Mouse (Mus musculus) midbrain, embryonic 10.5 days (tissue): ENCODE data around the gene Gtf3c2. TPM values are rescaled to one million over a fixed set of nuclear protein-coding genes. Genes with fewer than 3 reads are reported as not detected.
"Not testable (repeated sequence)": the region's sequence is repeated elsewhere in the genome, so short reads cannot be mapped to it uniquely, and the experiment has no call there.

Experiments used
- DNase-seq: peaks from one replicate; pipeline ENCODE4 v3.0.0-alpha.2; 2017; ENCODE audit warnings: low spot score
- H3K27ac ChIP-seq: fragments of 300-500 bp; sonication (generic); replicated peaks from 2 replicates; pipeline ENCODE4 v1.5.1; 2016; ENCODE audit warnings: mild to moderate bottlenecking
- H3K27me3 ChIP-seq: fragments of 300-500 bp; sonication (generic); 2 replicates; pipeline ENCODE4 v1.6.1; 2016; ENCODE audit warnings: low read depth, mild to moderate bottlenecking; ENCODE audit not compliant: poor library complexity, severe bottlenecking
- H3K36me3 ChIP-seq: fragments of 300-500 bp; sonication (generic); 2 replicates; pipeline ENCODE4 v1.6.1; 2016; ENCODE audit warnings: mild to moderate bottlenecking, moderate library complexity
- H3K4me1 ChIP-seq: fragments of 300-500 bp; sonication (generic); 2 replicates; pipeline ENCODE4 v1.6.1; 2016
- H3K4me3 ChIP-seq: fragments of 300-500 bp; sonication (generic); 2 replicates; pipeline ENCODE4 v1.5.1; 2016; ENCODE audit warnings: mild to moderate bottlenecking, moderate library complexity
- H3K9me3 ChIP-seq: fragments of 300-500 bp; sonication (generic); replicated peaks from 2 replicates; pipeline ENCODE4 v1.6.1; 2016; ENCODE audit warnings: mild to moderate bottlenecking
- WGBS: fragments of 180-500 bp; shearing (Covaris S2); methylation state at CpG from one replicate; pipeline ENCODE4 v1.1.7; 2016; 5-methylcytosine and 5-hydroxymethylcytosine counted together
- polyA plus RNA-seq: library from polyadenylated mRNA; unstranded; fragments of >200 nt; fragmentation: Nextera tagmentation; extraction: Ambion mirVana; gene quantifications from 2 replicates; pipeline ENCODE4 v1.2.1, GENCODE M21; 2016

Gtf3c2 gene
- polyA plus RNA-seq = 120 and 124 TPM in 2 replicates

DNA sequence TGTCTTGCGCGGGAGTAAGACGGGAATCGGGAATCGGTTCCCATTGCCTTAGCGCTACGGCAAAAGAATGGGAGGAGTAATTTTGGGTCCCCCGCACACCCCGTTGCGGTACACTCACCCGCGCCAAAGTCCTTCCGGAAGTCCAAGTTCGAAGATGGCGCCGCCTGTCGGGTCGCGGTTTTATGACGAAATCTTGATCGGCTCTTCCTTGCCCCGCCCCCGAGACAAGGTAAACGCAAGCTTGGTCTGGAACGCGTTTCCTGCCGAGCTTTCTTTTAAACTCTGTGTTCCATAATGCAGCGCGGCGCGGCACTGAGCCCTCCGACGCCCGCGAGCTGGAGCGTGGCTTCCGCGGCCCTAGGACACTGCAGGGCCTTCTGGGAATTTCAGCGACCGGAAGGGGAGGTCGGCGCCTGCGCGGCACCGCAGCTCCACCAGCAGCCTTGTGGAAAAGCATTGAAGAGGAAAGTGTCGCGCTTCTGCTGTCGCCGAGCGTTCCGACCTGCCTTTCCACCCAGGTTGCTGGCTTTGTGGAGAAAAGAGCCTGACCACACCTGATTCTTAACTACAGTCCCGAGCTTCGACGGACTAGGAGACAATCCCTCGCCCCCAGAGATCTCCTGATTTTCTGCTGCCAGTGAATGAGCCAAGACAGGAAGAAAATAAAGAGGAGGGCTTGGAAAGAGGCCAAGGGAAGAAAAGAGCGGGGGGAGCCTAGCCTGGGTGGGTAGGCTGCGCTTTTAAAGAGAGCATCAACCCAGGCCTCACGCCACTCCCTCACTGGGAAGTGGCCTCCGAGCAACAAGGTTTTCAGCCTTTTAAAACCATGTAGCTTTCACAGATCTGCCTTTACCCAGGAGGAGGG lies at the start of gene Gtf3c2, which contains the start of gene Gm29609:
TSS of gene Gtf3c2 (minus strand) at position 379 of the 865 bp plus-strand sequence.
TSS of gene Gm29609 (minus strand) at position 146 of the 865 bp plus-strand sequence.
- Histone ChIP-seq H3K4me3 (peak within 1 kb of the TSS; percentile 97), H3K27ac (peak within 1 kb of the TSS; percentile 95), H3K27me3 (no peaks in the 10 kb centered on the region), H3K9me3 (no peaks in the 10 kb centered on the region), H3K36me3 (peaks cover 23% of the 10 kb centered on the region), H3K4me1 (peaks cover 15% of the 10 kb centered on the region)
- DNase-seq = peak; percentile 93
- under 1% methylated on average over 59 of the region's 59 CpGs for WGBS

- WGBS = 82% methylated on average over 1 of the region's 1 CpGs
- no peaks in the 10 kb centered on the region for H3K36me3 ChIP-seq
- H3K27me3 ChIP-seq = no peaks in the 10 kb centered on the region
- H3K9me3 ChIP-seq = no peaks in the 10 kb centered on the region
- H3K27ac ChIP-seq = no peak overlapping the region
- no peak overlapping the region for H3K4me3 ChIP-seq
- no peak for DNase-seq
- 0 out of 2 replicates have a peak, but pooled peaks cover 2% of the 10 kb centered on the region for H3K4me1 ChIP-seq
These were observed 46.7 kb upstream of the Gtf3c2 start for GRCm38 (mm10) chr5:31226641-31227040.

- Histone ChIP-seq H3K4me3 (no peak overlapping the region), H3K36me3 (no peaks in the 10 kb centered on the region), H3K27me3 (no peaks in the 10 kb centered on the region), H3K4me1 (peaks cover 24% of the 10 kb centered on the region), H3K9me3 (no peaks in the 10 kb centered on the region), H3K27ac (no peak overlapping the region)
- no peak for DNase-seq
- 94% methylated on average over 9 of the region's 9 CpGs for WGBS
These were observed 42.8 kb upstream of the Gtf3c2 start for GRCm38 (mm10) chr5:31222696-31223095.

- peak; percentile 57 for DNase-seq
- Histone ChIP-seq H3K27ac (peak overlapping the region; percentile 95), H3K4me1 (peaks cover 24% of the 10 kb centered on the region), H3K27me3 (no peaks in the 10 kb centered on the region), H3K4me3 (peak overlapping the region; percentile 96), H3K36me3 (peaks cover 10% of the 10 kb centered on the region; the same call in 1 of the 2 replicates), H3K9me3 (no peaks in the 10 kb centered on the region)
- WGBS = 12% methylated on average over 11 of the region's 11 CpGs
These were observed 41.5 kb upstream of the Gtf3c2 start for GRCm38 (mm10) chr5:31221304-31221945.

DNA sequence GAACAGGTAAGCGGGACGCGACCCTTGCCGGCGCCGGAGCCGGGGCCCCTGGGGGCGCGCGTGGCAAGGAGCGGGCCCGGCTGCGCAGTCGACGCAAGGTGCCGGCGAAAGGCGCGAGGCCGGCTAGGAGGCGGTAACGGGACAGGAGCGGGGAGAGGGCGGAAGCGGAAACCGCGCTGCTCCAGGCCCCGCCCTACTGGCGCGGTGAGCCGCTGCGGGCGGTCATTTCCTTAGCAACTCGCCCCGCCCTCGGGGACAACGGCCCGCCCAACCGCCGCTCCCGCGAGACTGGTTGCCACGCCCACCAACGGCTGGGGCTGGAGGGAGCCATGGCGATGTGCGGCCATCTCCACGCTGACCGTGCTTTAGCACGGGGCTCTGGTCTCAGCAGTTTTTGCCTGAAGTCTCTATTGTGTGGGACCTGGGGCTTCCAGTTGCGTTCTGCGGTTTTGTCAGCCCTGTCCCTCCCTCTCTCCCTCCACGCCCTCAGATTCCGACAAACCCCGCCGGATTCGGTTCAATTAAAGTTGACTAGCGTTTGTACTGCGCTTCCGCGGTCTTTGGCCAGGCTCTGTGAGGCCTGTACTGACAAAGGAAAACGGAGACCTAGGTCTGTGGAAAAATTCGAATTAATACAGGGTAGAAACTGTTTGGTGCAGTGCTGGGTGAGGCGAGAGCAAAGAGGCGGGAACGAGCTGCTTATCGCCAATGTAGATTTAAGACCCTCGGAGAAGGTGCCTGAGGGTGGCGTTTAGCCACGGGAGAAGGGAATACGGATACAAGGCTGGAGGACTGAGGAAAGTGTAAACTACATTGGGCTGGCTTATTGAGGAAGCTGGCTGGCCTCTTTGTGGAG lies 40.7 kb upstream of the Gtf3c2 start, which contains the start of gene Ppm1g:
TSS of gene Ppm1g (minus strand) at position 240 of the 856 bp plus-strand sequence.
- WGBS = under 1% methylated on average over 70 of the region's 70 CpGs

GRCm38 (mm10) chr5:31219911-31220447 lies 40.0 kb upstream of the Gtf3c2 start:
- peaks cover 16% of the 10 kb centered on the region for H3K36me3 ChIP-seq
- under 1% methylated on average over 40 of the region's 40 CpGs for WGBS
- peaks cover 24% of the 10 kb centered on the region for H3K4me1 ChIP-seq
- H3K27me3 ChIP-seq = no peaks in the 10 kb centered on the region
- no peak for DNase-seq
- no peaks in the 10 kb centered on the region for H3K9me3 ChIP-seq
- H3K27ac ChIP-seq = peak overlapping the region; percentile 95
- peak overlapping the region; percentile 96 for H3K4me3 ChIP-seq

More for the DNA sequence above, 40.7 kb upstream of the Gtf3c2 start, which contains the start of gene Ppm1g:
- Histone ChIP-seq H3K27ac (peak within 1 kb of the TSS; percentile 95), H3K27me3 (no peaks in the 10 kb centered on the region), H3K9me3 (no peaks in the 10 kb centered on the region), H3K36me3 (peaks cover 16% of the 10 kb centered on the region), H3K4me1 (peaks cover 24% of the 10 kb centered on the region), H3K4me3 (peak within 1 kb of the TSS; percentile 96)
- DNase-seq = peak; percentile 96

DNA sequence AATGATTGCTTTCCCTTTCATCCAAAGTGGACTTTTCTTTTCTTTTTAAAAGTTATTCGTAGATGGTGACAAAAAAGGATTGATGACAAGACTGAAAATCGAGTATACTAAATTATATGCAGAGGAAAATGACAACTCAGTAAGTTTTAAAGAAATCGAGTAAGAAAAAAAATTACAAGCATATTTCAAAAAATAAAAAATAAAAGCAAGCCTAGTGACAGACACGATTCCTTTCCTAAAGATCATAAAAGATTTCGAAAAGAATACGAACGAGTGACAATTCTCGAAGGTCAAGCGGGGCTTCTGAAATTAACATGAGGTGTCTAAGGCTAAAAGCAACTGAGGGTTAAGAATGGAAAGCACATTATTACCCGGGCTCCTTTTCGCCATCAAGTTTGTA lies 39.5 kb upstream of the Gtf3c2 start:
- Histone ChIP-seq H3K4me3 (peak overlapping the region; percentile 96), H3K27me3 (no peaks in the 10 kb centered on the region), H3K27ac (peak overlapping the region; percentile 95), H3K4me1 (peaks cover 24% of the 10 kb centered on the region), H3K36me3 (peaks cover 16% of the 10 kb centered on the region), H3K9me3 (no peaks in the 10 kb centered on the region)
- no peak for DNase-seq
- 3% methylated on average over 11 of the region's 11 CpGs for WGBS

DNA sequence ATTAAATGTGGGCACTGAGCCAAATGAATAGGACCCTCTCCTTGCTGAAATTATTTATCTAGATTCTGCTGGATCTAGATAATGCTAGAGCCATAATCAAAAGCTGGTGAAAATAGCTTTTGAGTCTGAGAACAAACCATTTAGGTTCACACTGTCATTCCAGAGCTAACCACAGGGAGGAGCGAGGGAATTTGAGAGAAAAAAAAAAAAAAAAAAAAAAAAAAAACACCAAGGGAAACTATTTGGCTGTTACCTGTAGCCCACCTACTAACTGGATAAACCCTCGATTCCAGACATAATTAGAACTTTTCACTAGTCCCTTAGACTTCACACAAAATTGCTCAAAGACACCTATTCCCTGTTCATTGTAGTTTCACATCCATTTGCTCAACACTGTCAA lies 39.1 kb upstream of the Gtf3c2 start:
- 6% methylated on average over 2 of the region's 2 CpGs for WGBS
- no peaks in the 10 kb centered on the region for H3K27me3 ChIP-seq
- peaks cover 16% of the 10 kb centered on the region for H3K36me3 ChIP-seq
- no peak for DNase-seq
- H3K4me3 ChIP-seq = peak overlapping the region; percentile 96
- no peak overlapping the region for H3K27ac ChIP-seq
- peaks cover 24% of the 10 kb centered on the region for H3K4me1 ChIP-seq
- no peaks in the 10 kb centered on the region for H3K9me3 ChIP-seq

DNA sequence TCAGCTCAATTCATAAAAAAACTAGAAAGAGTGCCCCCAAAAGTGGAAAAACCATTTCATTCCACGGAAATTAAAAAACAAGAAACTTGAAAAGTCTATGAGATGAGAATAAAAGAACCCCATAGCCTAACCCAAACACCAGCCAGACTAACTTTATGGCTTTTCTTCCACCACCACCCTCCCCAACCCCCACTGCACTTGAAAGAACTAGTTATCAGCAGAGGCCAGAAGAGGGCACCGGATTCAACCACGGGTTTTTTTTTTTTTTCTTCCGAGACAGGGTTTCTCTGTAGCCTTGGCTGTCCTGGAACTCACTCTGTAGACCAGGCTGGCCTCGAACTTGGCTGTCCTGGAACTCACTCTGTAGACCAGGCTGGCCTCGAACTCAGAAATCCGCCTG lies 38.4 kb upstream of the Gtf3c2 start:
- Histone ChIP-seq H3K27me3 (no peaks in the 10 kb centered on the region), H3K4me1 (peaks cover 24% of the 10 kb centered on the region), H3K9me3 (no peaks in the 10 kb centered on the region), H3K4me3 (peak overlapping the region; percentile 20; the same call in 1 of the 2 replicates), H3K27ac (no peak overlapping the region), H3K36me3 (peaks cover 16% of the 10 kb centered on the region)
- WGBS = 77% methylated on average over 7 of the region's 7 CpGs
- no peak for DNase-seq

- not testable (repeated sequence) for H3K27me3 ChIP-seq, H3K9me3 ChIP-seq, DNase-seq, H3K27ac ChIP-seq, H3K4me3 ChIP-seq
- Histone ChIP-seq H3K4me1 (peaks cover 21% of the 10 kb centered on the region), H3K36me3 (peaks cover 16% of the 10 kb centered on the region)
- 89% methylated on average over 6 of the region's 6 CpGs for WGBS
These were observed 36.6 kb upstream of the Gtf3c2 start for GRCm38 (mm10) chr5:31216554-31216953.

GRCm38 (mm10) chr5:31204421-31204820 lies 24.5 kb upstream of the Gtf3c2 start:
- 91% methylated on average over 6 of the region's 6 CpGs for WGBS

GRCm38 (mm10) chr5:31203866-31204265 lies 23.9 kb upstream of the Gtf3c2 start:
- WGBS = 93% methylated on average over 2 of the region's 2 CpGs
- Histone ChIP-seq H3K36me3 (peaks cover 86% of the 10 kb centered on the region), H3K27me3 (no peaks in the 10 kb centered on the region), H3K9me3 (peaks cover 6% of the 10 kb centered on the region), H3K4me3 (no peak overlapping the region), H3K4me1 (peaks cover 27% of the 10 kb centered on the region), H3K27ac (no peak overlapping the region)
- no peak for DNase-seq

More at GRCm38 (mm10) chr5:31204421-31204820, 24.5 kb upstream of the Gtf3c2 start:
- H3K27ac ChIP-seq = no peak overlapping the region
- peaks cover 81% of the 10 kb centered on the region for H3K36me3 ChIP-seq
- H3K4me3 ChIP-seq = no peak overlapping the region
- DNase-seq = no peak
- H3K27me3 ChIP-seq = no peaks in the 10 kb centered on the region
- H3K4me1 ChIP-seq = peaks cover 27% of the 10 kb centered on the region
- H3K9me3 ChIP-seq = peaks cover 6% of the 10 kb centered on the region
